Mouse (Mus musculus): ENCODE results near the gene Fnip1.

Gene Fnip1

DNA sequence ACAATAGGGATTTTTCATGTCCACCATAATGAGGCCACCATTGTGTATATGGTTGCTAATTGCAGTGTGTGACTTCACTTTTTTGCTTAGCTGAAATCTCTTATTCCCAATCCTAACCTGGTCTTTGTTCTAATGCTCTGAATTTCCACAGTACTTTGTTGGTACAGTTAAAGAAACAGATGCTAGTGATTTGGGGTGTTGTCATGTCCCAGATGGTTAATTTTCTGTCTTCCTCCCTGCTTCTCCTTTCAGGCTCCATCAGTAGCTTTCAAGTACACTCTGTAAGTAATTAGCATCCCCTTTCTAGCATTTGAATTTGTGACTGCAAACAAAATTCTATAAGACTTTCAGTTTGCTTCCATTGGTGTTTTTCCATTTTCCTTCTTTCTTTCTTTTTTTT, 102.3 kb downstream of the Fnip1 start:
- in situ Hi-C loops (cut with MboI, MseI): no loop called here

GRCm38 (mm10) chr11:54542414-54542813, 104.4 kb downstream of the Fnip1 start:
- in situ Hi-C loops (cut with MboI, MseI): no loop called here

DNA sequence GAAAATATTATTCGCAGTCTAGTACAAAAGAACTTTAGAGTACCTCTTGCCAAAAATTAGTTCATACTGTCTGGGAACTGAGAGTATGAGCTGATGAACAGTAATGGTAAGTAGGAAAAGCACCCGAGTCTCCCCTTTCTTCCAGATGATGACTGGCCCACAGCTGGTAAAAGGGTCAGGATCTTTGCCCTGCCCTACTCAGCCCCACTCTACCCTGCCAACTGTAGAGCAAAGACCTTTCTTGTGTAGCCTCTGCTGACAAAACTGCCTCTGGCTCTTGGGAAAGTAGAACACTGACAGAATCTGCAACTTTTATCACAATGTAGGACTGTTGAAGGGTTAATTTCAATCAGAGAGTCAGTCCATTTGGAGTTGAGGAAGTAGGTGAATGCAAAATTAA, 117.0 kb downstream of the Fnip1 start:
- in situ Hi-C loops (cut with MboI, MseI): no loop called here

DNA sequence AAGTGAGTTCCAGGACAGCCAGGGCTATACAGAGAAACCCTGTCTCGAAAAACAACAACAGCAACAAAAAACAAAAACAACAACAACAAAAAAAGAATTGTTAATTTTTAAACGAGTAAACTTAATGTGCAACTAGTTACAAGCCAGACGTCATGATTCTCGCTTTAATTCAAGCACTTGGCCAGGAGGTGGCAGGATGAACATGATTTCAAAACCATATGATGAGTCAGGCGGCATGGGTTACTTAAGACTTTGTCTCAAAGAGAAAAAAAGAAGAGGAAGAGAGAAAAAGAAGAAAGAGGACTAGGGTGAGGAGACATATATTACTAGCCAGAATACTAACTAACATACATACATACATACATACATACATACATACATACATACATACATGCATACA, 124.8 kb downstream of the Fnip1 start:
- in situ Hi-C loops (cut with MboI, MseI): no loop called here

All from regulatory T cell (primary cell).